Mouse (Mus musculus): ENCODE measurements around the gene Ppp3ca.

DNA sequence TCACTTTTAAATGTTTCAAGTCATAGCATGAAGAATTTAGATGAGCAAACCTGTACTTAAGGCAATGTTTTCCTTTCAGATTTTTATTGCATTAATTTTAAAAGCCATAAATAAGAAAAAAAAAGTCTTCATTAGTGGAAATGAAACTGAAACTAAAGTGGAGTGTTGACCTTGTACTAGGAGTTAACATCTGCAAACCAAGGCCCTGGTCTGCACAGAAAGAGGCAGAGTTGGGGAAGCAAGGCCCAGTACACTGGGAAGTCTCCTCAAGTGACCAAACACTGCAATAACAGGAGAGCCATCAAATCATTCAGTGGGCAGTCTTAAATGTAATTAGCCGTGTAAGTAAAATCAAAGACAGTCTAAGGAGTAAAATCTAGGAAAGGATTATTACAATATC is 38.3 kb downstream of the Ppp3ca start:
- TF ChIP-seq CTCF (IDR thresholded peaks at IDR 0.05; ENCODE audit: extremely low read depth, insufficient read length, insufficient replicate concordance, low read depth, low read length) (no peak), POLR2A (IDR thresholded peaks at IDR 0.05; ENCODE audit: low read depth, low read length) (no peak)

All from small intestine, adult 2 months (tissue).